Mouse (Mus musculus): ENCODE data around the gene Sema4f. TPM values are rescaled to one million over a fixed set of nuclear protein-coding genes. Genes with fewer than 3 reads are reported as not detected.

Sema4f gene
- polyA plus RNA-seq, 1 experiment from 2014 or later = 1.8 TPM

- 83% methylated on average over 8 of the region's 8 CpGs for WGBS
- Histone ChIP-seq H3K36me3 (replicated peaks) (no peaks in the 10 kb centered on the region), H3K9me3 (no peaks in the 10 kb centered on the region), H3K27ac (no peak overlapping the region), H3K4me1 (no peaks in the 10 kb centered on the region), H3K27me3 (ENCODE audit: poor library complexity, severe bottlenecking) (peaks cover 4% of the 10 kb centered on the region; the same call in 1 of the 2 replicates), H3K4me3 (no peak overlapping the region)
- no peak for DNase-seq (ENCODE audit: extremely low spot score, low spot score)
Observed at GRCm38 (mm10) chr6:82908034-82908433, 31.5 kb downstream of the Sema4f start.

- WGBS = 90% methylated on average over 3 of the region's 3 CpGs
- no peak overlapping the region for H3K27ac ChIP-seq
- no peak overlapping the region for H3K4me3 ChIP-seq
- no peak for DNase-seq (ENCODE audit: extremely low spot score, low spot score)
- H3K9me3 ChIP-seq = no peaks in the 10 kb centered on the region
- no peaks in the 10 kb centered on the region for H3K4me1 ChIP-seq
- peaks cover 4% of the 10 kb centered on the region; the same call in 1 of the 2 replicates for H3K27me3 ChIP-seq (ENCODE audit: poor library complexity, severe bottlenecking)
- no peaks in the 10 kb centered on the region for H3K36me3 ChIP-seq (replicated peaks)
Observed at GRCm38 (mm10) chr6:82906985-82907384, 32.6 kb downstream of the Sema4f start.

GRCm38 (mm10) chr6:82902559-82902958 lies 37.0 kb downstream of the Sema4f start:
- H3K27ac ChIP-seq = no peak overlapping the region
- no peak for DNase-seq (ENCODE audit: extremely low spot score, low spot score)
- WGBS = 88% methylated on average over 8 of the region's 8 CpGs
- no peak overlapping the region for H3K4me3 ChIP-seq
- peaks cover 4% of the 10 kb centered on the region; the same call in 1 of the 2 replicates for H3K27me3 ChIP-seq (ENCODE audit: poor library complexity, severe bottlenecking)
- no peaks in the 10 kb centered on the region for H3K9me3 ChIP-seq
- H3K36me3 ChIP-seq (replicated peaks) = no peaks in the 10 kb centered on the region
- H3K4me1 ChIP-seq = peaks cover 2% of the 10 kb centered on the region

GRCm38 (mm10) chr6:82898745-82899144 lies 40.8 kb downstream of the Sema4f start:
- Histone ChIP-seq H3K27ac (no peak overlapping the region), H3K4me1 (peaks cover 9% of the 10 kb centered on the region), H3K4me3 (no peak overlapping the region), H3K27me3 (ENCODE audit: poor library complexity, severe bottlenecking) (no peaks in the 10 kb centered on the region; the same call in 1 of the 2 replicates), H3K36me3 (replicated peaks) (no peaks in the 10 kb centered on the region), H3K9me3 (no peaks in the 10 kb centered on the region)
- no peak for DNase-seq (ENCODE audit: extremely low spot score, low spot score)
- 73% methylated on average over 4 of the region's 4 CpGs for WGBS

GRCm38 (mm10) chr6:82898227-82898626 lies 41.3 kb downstream of the Sema4f start:
- WGBS = 90% methylated on average over 4 of the region's 4 CpGs
- no peak for DNase-seq (ENCODE audit: extremely low spot score, low spot score)

GRCm38 (mm10) chr6:82897311-82897710 lies 42.3 kb downstream of the Sema4f start:
- Histone ChIP-seq H3K9me3 (no peaks in the 10 kb centered on the region), H3K27ac (no peak overlapping the region), H3K36me3 (replicated peaks) (no peaks in the 10 kb centered on the region), H3K4me3 (no peak overlapping the region), H3K27me3 (ENCODE audit: poor library complexity, severe bottlenecking) (no peaks in the 10 kb centered on the region; the same call in 1 of the 2 replicates), H3K4me1 (peaks cover 9% of the 10 kb centered on the region)
- no peak for DNase-seq (ENCODE audit: extremely low spot score, low spot score)
- 38% methylated on average over 3 of the region's 3 CpGs for WGBS

More at GRCm38 (mm10) chr6:82898227-82898626, 41.3 kb downstream of the Sema4f start:
- no peak overlapping the region for H3K4me3 ChIP-seq
- H3K4me1 ChIP-seq = peaks cover 9% of the 10 kb centered on the region
- no peaks in the 10 kb centered on the region; the same call in 1 of the 2 replicates for H3K27me3 ChIP-seq (ENCODE audit: poor library complexity, severe bottlenecking)
- H3K36me3 ChIP-seq (replicated peaks) = no peaks in the 10 kb centered on the region
- H3K27ac ChIP-seq = no peak overlapping the region
- H3K9me3 ChIP-seq = no peaks in the 10 kb centered on the region

- no peak for DNase-seq (ENCODE audit: extremely low spot score, low spot score)
- Histone ChIP-seq H3K27ac (no peak overlapping the region), H3K27me3 (ENCODE audit: poor library complexity, severe bottlenecking) (no peaks in the 10 kb centered on the region; the same call in 1 of the 2 replicates), H3K36me3 (replicated peaks) (no peaks in the 10 kb centered on the region), H3K4me1 (peaks cover 16% of the 10 kb centered on the region), H3K4me3 (no peak overlapping the region), H3K9me3 (no peaks in the 10 kb centered on the region)
- whole genome bisulfite sequencing = 75% methylated on average over 3 of the region's 3 CpGs
Observed at GRCm38 (mm10) chr6:82893415-82893814, 46.2 kb downstream of the Sema4f start.

GRCm38 (mm10) chr6:82892540-82892939 lies 47.0 kb downstream of the Sema4f start:
- H3K36me3 ChIP-seq (replicated peaks) = no peaks in the 10 kb centered on the region
- H3K9me3 ChIP-seq = no peaks in the 10 kb centered on the region
- no peak overlapping the region for H3K4me3 ChIP-seq
- peaks cover 13% of the 10 kb centered on the region for H3K4me1 ChIP-seq
- DNase-seq (ENCODE audit: extremely low spot score, low spot score) = no peak
- no peak overlapping the region for H3K27ac ChIP-seq
- 81% methylated on average over 2 of the region's 2 CpGs for WGBS
- H3K27me3 ChIP-seq (ENCODE audit: poor library complexity, severe bottlenecking) = no peaks in the 10 kb centered on the region; the same call in 1 of the 2 replicates

GRCm38 (mm10) chr6:82891488-82891887 lies 48.1 kb downstream of the Sema4f start:
- H3K27me3 ChIP-seq (ENCODE audit: poor library complexity, severe bottlenecking) = no peaks in the 10 kb centered on the region; the same call in 1 of the 2 replicates
- 62% methylated on average over 6 of the region's 6 CpGs for WGBS
- H3K4me1 ChIP-seq = peaks cover 6% of the 10 kb centered on the region; the same call in 1 of the 2 replicates
- DNase-seq (ENCODE audit: extremely low spot score, low spot score) = no peak
- H3K27ac ChIP-seq = no peak overlapping the region
- no peak overlapping the region for H3K4me3 ChIP-seq
- no peaks in the 10 kb centered on the region for H3K36me3 ChIP-seq (replicated peaks)
- no peaks in the 10 kb centered on the region for H3K9me3 ChIP-seq

- H3K27me3 ChIP-seq (ENCODE audit: poor library complexity, severe bottlenecking) = no peaks in the 10 kb centered on the region
- peaks cover 6% of the 10 kb centered on the region; the same call in 1 of the 2 replicates for H3K4me1 ChIP-seq
- no peak overlapping the region for H3K4me3 ChIP-seq
- H3K27ac ChIP-seq = no peak overlapping the region
- DNase-seq (ENCODE audit: extremely low spot score, low spot score) = no peak
- H3K36me3 ChIP-seq (replicated peaks) = no peaks in the 10 kb centered on the region
- no peaks in the 10 kb centered on the region for H3K9me3 ChIP-seq
- 95% methylated on average over 4 of the region's 4 CpGs for WGBS
Observed at GRCm38 (mm10) chr6:82886330-82886729, 53.2 kb downstream of the Sema4f start.

- WGBS = 84% methylated on average over 4 of the region's 4 CpGs
- Histone ChIP-seq H3K9me3 (no peaks in the 10 kb centered on the region), H3K36me3 (replicated peaks) (no peaks in the 10 kb centered on the region), H3K27ac (no peak overlapping the region), H3K27me3 (ENCODE audit: poor library complexity, severe bottlenecking) (no peaks in the 10 kb centered on the region), H3K4me1 (peaks cover 5% of the 10 kb centered on the region; the same call in 1 of the 2 replicates), H3K4me3 (no peak overlapping the region)
- no peak for DNase-seq (ENCODE audit: extremely low spot score, low spot score)
Observed at GRCm38 (mm10) chr6:82885909-82886308, 53.7 kb downstream of the Sema4f start.

- H3K36me3 ChIP-seq (replicated peaks) = no peaks in the 10 kb centered on the region
- WGBS = 82% methylated on average over 2 of the region's 2 CpGs
- no peak for DNase-seq (ENCODE audit: extremely low spot score, low spot score)
Observed at GRCm38 (mm10) chr6:82885441-82885840, 54.1 kb downstream of the Sema4f start.

GRCm38 (mm10) chr6:82884570-82884969 lies 55.0 kb downstream of the Sema4f start:
- 69% methylated on average over 3 of the region's 3 CpGs for WGBS
- Histone ChIP-seq H3K27me3 (ENCODE audit: poor library complexity, severe bottlenecking) (no peaks in the 10 kb centered on the region), H3K27ac (no peak overlapping the region), H3K4me1 (peaks cover 5% of the 10 kb centered on the region; the same call in 1 of the 2 replicates), H3K36me3 (replicated peaks) (no peaks in the 10 kb centered on the region), H3K4me3 (no peak overlapping the region), H3K9me3 (no peaks in the 10 kb centered on the region)
- no peak for DNase-seq (ENCODE audit: extremely low spot score, low spot score)

More at GRCm38 (mm10) chr6:82885441-82885840, 54.1 kb downstream of the Sema4f start:
- Histone ChIP-seq H3K27ac (no peak overlapping the region), H3K4me3 (no peak overlapping the region), H3K27me3 (ENCODE audit: poor library complexity, severe bottlenecking) (no peaks in the 10 kb centered on the region), H3K9me3 (no peaks in the 10 kb centered on the region), H3K4me1 (peaks cover 5% of the 10 kb centered on the region; the same call in 1 of the 2 replicates)

Measured in forebrain, embryonic 10.5 days (tissue).